Comparison of ENCODE assay signal across 9 mouse cellular contexts in the genomic region with DNA sequence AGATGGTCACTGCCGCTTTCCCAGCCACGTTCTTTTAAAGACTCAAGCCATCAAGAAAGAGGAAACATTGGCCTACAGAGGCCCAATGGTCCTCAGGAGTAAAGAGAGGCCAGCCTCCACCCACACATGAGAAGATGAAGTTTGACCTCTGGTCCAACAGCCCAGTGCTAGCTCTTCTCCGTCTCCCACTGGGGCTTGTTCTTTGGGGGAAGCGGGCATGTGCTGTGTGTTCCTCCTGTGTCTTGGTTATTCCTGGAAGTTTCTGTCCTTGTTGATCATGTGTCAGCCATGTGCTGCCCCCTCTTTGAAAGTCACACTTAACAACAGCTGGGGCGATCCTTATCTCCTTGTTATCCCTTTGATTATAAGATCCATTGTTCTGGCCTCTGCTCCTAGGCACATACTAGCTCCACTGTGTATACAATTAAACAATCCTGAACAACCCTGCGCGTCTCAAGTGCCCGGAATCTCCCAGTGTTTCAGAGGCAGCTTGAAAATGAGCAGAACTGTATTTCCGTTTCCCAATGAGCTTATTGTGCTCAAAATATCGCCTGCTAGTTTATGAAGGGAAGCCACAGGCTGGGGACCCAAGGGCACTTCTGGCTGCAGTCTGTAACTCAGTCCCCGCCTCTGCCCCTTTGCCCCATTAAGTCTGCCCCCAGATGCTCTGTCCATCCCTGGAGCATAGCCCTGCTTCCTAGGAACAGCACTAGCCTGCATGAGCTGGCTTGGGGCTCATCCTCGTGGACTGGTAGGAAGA.
DNase-seq lines count a peak whose midpoint lies in the region; ATAC-seq lines count a peak whose summit lies in the region.
"Had no signal": no experiment of that assay in that cellular context is flagged by ENCODE, and none has a peak within 500 bp of the region (broad histone marks: within the 10 kb centered on the region; RNA-seq: fewer than 3 reads in every experiment).

No protein-coding gene starts in this region.

- H3K36me3 ChIP-seq in heart, embryonic 12.5 days: 0 out of 2 replicates have a peak, but pooled peaks cover 3% of the 10 kb centered on the region
- peaks cover 24% of the 10 kb centered on the region for H3K36me3 ChIP-seq in embryonic facial prominence, embryonic 10.5 days (replicated peaks)

- H3K4me3 ChIP-seq in heart, embryonic 12.5 days: no peak overlapping the region
- H3K4me3 ChIP-seq in embryonic facial prominence, embryonic 10.5 days: peak overlapping the region; percentile 33; the same call in 1 of the 2 replicates

- H3K9ac ChIP-seq in heart, embryonic 12.5 days: no peak overlapping the region

- H3K27me3 ChIP-seq in heart, embryonic 12.5 days (replicated peaks): no peaks in the 10 kb centered on the region
- H3K27me3 ChIP-seq in embryonic facial prominence, embryonic 10.5 days (replicated peaks; ENCODE audit: low read depth, poor library complexity, severe bottlenecking): no peaks in the 10 kb centered on the region

- ATAC-seq in heart, embryonic 12.5 days (ENCODE audit: insufficient number of reproducible peaks, low FRiP score): no peak

- H3K4me2 ChIP-seq in heart, embryonic 12.5 days: no peak overlapping the region

- H3K27ac ChIP-seq in heart, embryonic 12.5 days (ENCODE audit: poor library complexity, severe bottlenecking): peak overlapping the region; percentile 25; the same call in 1 of the 2 replicates
- peak overlapping the region; percentile 70 for H3K27ac ChIP-seq in embryonic facial prominence, embryonic 10.5 days (replicated peaks)

- no peaks in the 10 kb centered on the region for H3K9me3 ChIP-seq in heart, embryonic 12.5 days (replicated peaks)
- no peaks in the 10 kb centered on the region for H3K9me3 ChIP-seq in embryonic facial prominence, embryonic 10.5 days

- peaks cover 35% of the 10 kb centered on the region for H3K4me1 ChIP-seq in heart, embryonic 12.5 days (replicated peaks)
- peaks cover 52% of the 10 kb centered on the region for H3K4me1 ChIP-seq in embryonic facial prominence, embryonic 10.5 days

- DNase-seq in heart, postnatal 4 days: no peak
- no peak for DNase-seq in embryonic facial prominence, embryonic 10.5 days (ENCODE audit: low spot score)
- peak; percentile 39 for DNase-seq in kidney, adult 18-20 months
- peak; percentile 38 to 44 for DNase-seq in lung, postnatal 4 days
- no peak for DNase-seq in layer of hippocampus, adult 8-10 months (ENCODE audit: low spot score in 2 of 2)
- no peak for DNase-seq in spleen, postnatal 36 days (ENCODE audit: low spot score in 2 of 2)
- no peak for DNase-seq in ovary, postnatal 14 days (ENCODE audit: low spot score)
- DNase-seq: cerebellum, adult 9-10 months had no signal

- 47% methylated on average over 12 of the region's 12 CpGs for WGBS in heart, embryonic 12.5 days
- 44% methylated on average over 12 of the region's 12 CpGs for WGBS in embryonic facial prominence, embryonic 10.5 days

Comparison
In these comparisons a context has a peak if more than half of its experiments do, and no peak if none do; other contexts are left out.
1. DNase-seq: peak in kidney, adult 18-20 months (single experiment) and lung, postnatal 4 days (2 of 2); none in heart, postnatal 4 days (single experiment), embryonic facial prominence, embryonic 10.5 days (single experiment), layer of hippocampus, adult 8-10 months (0 of 2), spleen, postnatal 36 days (0 of 2) and ovary, postnatal 14 days (single experiment).